Mouse (Mus musculus) lung, postnatal 0 days (tissue): ENCODE results near the gene Hlcs.

Experiments used
- CTCF ChIP-seq: IDR thresholded peaks from 2 replicates; pipeline ENCODE4 v1.5.1; 2016; ENCODE audit warnings: antibody characterized with exemption, mild to moderate bottlenecking
- EP300 ChIP-seq: IDR thresholded peaks from 2 replicates; pipeline ENCODE4 v1.6.1; 2016; ENCODE audit warnings: antibody characterized with exemption, mild to moderate bottlenecking, control low read depth

DNA sequence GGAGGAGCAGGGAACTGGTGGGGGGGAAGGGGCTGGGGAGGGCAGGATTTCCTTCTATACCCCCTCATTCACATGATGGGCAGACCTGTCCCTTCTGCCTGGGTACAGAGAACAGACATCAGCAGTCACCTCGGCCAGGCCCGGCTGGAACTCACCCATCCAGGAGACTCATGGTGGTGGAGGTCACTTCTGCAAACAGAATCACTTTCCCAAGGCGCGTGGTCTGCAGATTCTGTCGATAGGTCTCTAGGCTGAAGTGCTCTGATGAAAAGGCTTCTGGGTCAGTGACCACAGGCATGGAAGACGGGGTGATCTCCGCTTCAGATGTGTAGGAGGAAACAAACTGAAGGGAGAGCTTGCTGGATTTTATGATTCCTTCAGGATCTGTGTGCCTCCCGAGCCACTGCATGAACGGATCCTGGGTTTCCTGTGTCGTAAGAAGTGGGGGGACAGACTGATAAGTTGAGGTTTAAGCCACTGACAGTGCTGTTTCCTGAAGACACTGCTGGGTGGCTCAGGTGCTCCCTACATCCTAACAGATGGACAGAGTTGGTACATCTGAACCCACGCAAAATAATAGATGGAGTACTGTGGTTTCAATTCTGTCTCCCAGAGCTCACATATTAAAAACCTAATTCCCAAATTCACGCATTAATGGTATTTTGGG lies 82.3 kb downstream of the Hlcs start:
- TF ChIP-seq EP300 (no peak), CTCF (no peak)
